Mouse (Mus musculus) intestine, postnatal 0 days (tissue): ENCODE data around the gene Wdr59. TPM values are rescaled to one million over a fixed set of nuclear protein-coding genes. Genes with fewer than 3 reads are reported as not detected.

ENCODE experiments used
- ATAC-seq: fragments of 200-750 bp; cut with Nextera tagmentation; 2 replicates; pipeline ENCODE4 v1.8.0; 2017; ENCODE audit warnings: mild to moderate bottlenecking, moderate TSS enrichment, moderate library complexity
- H3K27ac ChIP-seq: fragments of 300-500 bp; sonication (generic); 2 replicates; pipeline ENCODE4 v1.5.1; 2014; ENCODE audit warnings: mild to moderate bottlenecking, low read depth, low read length, moderate library complexity
- H3K27me3 ChIP-seq: fragments of 300-500 bp; sonication (generic); replicated peaks from 2 replicates; pipeline ENCODE4 v1.6.1; 2014; ENCODE audit warnings: low read length, mixed read lengths; ENCODE audit not compliant: control insufficient read depth, insufficient read depth
- H3K36me3 ChIP-seq: fragments of 300-500 bp; sonication (generic); 2 replicates; pipeline ENCODE4 v1.6.1; 2014; ENCODE audit warnings: mild to moderate bottlenecking, moderate library complexity; ENCODE audit not compliant: control insufficient read depth, insufficient read depth
- H3K4me1 ChIP-seq: fragments of 300-500 bp; sonication (generic); replicated peaks from 2 replicates; pipeline ENCODE4 v1.6.1; 2014; ENCODE audit warnings: antibody characterized with exemption, low read length, mixed read lengths; ENCODE audit not compliant: control insufficient read depth, insufficient read depth
- H3K4me2 ChIP-seq: fragments of 300-500 bp; sonication (generic); replicated peaks from 2 replicates; pipeline ENCODE4 v1.6.1; 2014; ENCODE audit warnings: low read depth, mild to moderate bottlenecking, moderate library complexity
- H3K4me3 ChIP-seq: fragments of 300-500 bp; sonication (generic); 2 replicates; pipeline ENCODE4 v1.5.1; 2014; ENCODE audit warnings: low read depth, low read length
- H3K9ac ChIP-seq: fragments of 300-500 bp; sonication (generic); 2 replicates; pipeline ENCODE4 v1.6.1; 2014; ENCODE audit warnings: mild to moderate bottlenecking, low read depth, low read length
- H3K9me3 ChIP-seq: fragments of 300-500 bp; sonication (generic); 2 replicates; pipeline ENCODE4 v1.6.1; 2016; ENCODE audit warnings: mixed run types; ENCODE audit not compliant: control insufficient read depth
- CTCF ChIP-seq: sonication (generic); IDR thresholded peaks from 2 replicates; pipeline ENCODE4 v1.5.1; 2016; ENCODE audit warnings: low read depth, mild to moderate bottlenecking, control low read depth, antibody characterized with exemption, moderate library complexity
- WGBS: fragments of 180-500 bp; shearing (Covaris S2); extraction: QIAGEN DNeasy Blood & Tissue Kit; methylation state at CpG from one replicate; pipeline ENCODE4 v1.1.7; 2014; 5-methylcytosine and 5-hydroxymethylcytosine counted together
- polyA plus RNA-seq: library from polyadenylated mRNA; unstranded; fragments of >200 nt; fragmentation: Nextera tagmentation; extraction: Ambion mirVana; gene quantifications from 2 replicates; pipeline ENCODE4 v1.2.1, GENCODE M21; 2015

The Wdr59 gene
- polyA plus RNA-seq, 1 experiment from 2014 or later = 1.3 TPM

- no peaks in the 10 kb centered on the region for H3K27me3 ChIP-seq
- H3K27ac ChIP-seq = no peak overlapping the region
- no peak overlapping the region for H3K4me3 ChIP-seq
- H3K36me3 ChIP-seq = no peaks in the 10 kb centered on the region
- no peak for TF ChIP-seq CTCF
- 66% methylated on average over 8 of the region's 8 CpGs for WGBS
- H3K4me2 ChIP-seq = no peak overlapping the region
- no peak for ATAC-seq
- no peaks in the 10 kb centered on the region for H3K9me3 ChIP-seq
- H3K9ac ChIP-seq = no peak overlapping the region
- no peaks in the 10 kb centered on the region for H3K4me1 ChIP-seq
These were observed 5.3 kb upstream of the Wdr59 start for GRCm38 (mm10) chr8:111527149-111527548.

DNA sequence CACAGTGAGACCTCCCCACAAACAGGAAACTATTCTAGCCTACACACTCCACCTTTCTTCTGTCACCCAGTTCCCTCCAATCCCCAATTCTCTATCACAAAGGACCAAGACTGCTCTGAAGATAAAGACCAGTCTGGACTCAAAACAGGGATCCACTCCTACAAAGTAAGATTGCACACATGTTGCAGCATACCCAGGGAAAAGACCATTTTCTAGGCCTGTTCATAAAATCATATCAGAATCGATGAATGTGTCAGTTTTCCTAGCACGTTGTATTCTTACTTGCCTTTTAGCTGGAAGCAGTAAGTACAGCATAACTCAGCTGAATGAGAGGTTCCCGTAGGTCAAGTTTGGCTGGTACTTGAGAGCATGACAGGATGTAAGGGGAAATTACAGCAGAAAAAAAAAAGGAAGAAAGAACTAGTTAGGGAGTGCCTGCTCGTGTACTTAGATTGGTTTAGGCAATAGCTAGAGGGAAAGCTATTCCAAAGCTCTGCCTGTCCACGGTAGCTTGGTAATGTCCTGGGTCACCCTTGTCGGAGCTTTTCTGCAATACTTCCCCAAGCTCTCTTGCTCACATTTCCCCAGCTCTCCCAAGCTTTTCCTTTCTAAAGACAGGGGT lies 4.6 kb upstream of the Wdr59 start:
- no peak overlapping the region for H3K27ac ChIP-seq
- no peak overlapping the region for H3K9ac ChIP-seq
- H3K36me3 ChIP-seq = no peaks in the 10 kb centered on the region
- WGBS = 64% methylated on average over 6 of the region's 6 CpGs
- no peak overlapping the region for H3K4me3 ChIP-seq
- no peaks in the 10 kb centered on the region for H3K27me3 ChIP-seq
- no peaks in the 10 kb centered on the region for H3K9me3 ChIP-seq
- no peak overlapping the region for H3K4me2 ChIP-seq
- TF ChIP-seq CTCF = no peak
- no peaks in the 10 kb centered on the region for H3K4me1 ChIP-seq
- ATAC-seq = no peak

DNA sequence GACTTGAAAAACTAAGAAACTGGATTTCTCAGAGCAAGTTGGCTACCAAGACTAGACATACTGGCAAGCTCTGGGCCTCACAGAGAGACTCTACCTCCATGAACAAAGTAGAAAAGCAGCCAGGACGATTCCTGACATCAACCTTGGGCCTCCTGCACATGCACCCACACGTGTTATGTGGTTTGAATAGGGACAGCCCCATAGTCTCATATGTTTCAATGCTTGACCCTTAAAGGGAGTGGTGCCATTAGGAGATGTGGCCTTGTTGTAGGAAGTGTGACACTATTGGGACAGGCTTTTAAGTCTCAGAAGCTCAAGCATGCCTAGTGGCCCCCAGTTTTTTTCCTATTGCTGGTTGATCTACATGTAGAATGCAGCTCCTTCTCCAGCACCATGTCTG lies 4.4 kb downstream of the Wdr59 start:
- Histone ChIP-seq H3K4me2 (no peak overlapping the region), H3K4me3 (no peak overlapping the region), H3K36me3 (0 out of 2 replicates have a peak, but pooled peaks cover 2% of the 10 kb centered on the region), H3K9me3 (no peaks in the 10 kb centered on the region), H3K27me3 (no peaks in the 10 kb centered on the region), H3K9ac (no peak overlapping the region), H3K27ac (no peak overlapping the region), H3K4me1 (no peaks in the 10 kb centered on the region)
- no peak for ATAC-seq
- TF ChIP-seq CTCF = no peak
- WGBS = 83% methylated on average over 2 of the region's 2 CpGs

- H3K9me3 ChIP-seq = no peaks in the 10 kb centered on the region
- 0 out of 2 replicates have a peak, but pooled peaks cover 2% of the 10 kb centered on the region for H3K36me3 ChIP-seq
- no peak overlapping the region for H3K9ac ChIP-seq
- TF ChIP-seq CTCF = no peak
- H3K4me3 ChIP-seq = no peak overlapping the region
- no peak overlapping the region for H3K27ac ChIP-seq
- no peak overlapping the region for H3K4me2 ChIP-seq
- WGBS = 78% methylated on average over 7 of the region's 7 CpGs
- H3K4me1 ChIP-seq = no peaks in the 10 kb centered on the region
- no peaks in the 10 kb centered on the region for H3K27me3 ChIP-seq
- no peak for ATAC-seq
These were observed 5.3 kb downstream of the Wdr59 start for GRCm38 (mm10) chr8:111516451-111517035.

GRCm38 (mm10) chr8:111513446-111513845 lies 8.4 kb downstream of the Wdr59 start:
- Histone ChIP-seq H3K27me3 (no peaks in the 10 kb centered on the region), H3K27ac (no peak overlapping the region), H3K4me2 (no peak overlapping the region), H3K9ac (no peak overlapping the region), H3K4me1 (0 out of 2 replicates have a peak, but pooled peaks cover 2% of the 10 kb centered on the region), H3K9me3 (no peaks in the 10 kb centered on the region), H3K4me3 (no peak overlapping the region), H3K36me3 (0 out of 2 replicates have a peak, but pooled peaks cover 2% of the 10 kb centered on the region)
- TF ChIP-seq CTCF = no peak
- no peak for ATAC-seq
- whole genome bisulfite sequencing = 89% methylated on average over 8 of the region's 8 CpGs

DNA sequence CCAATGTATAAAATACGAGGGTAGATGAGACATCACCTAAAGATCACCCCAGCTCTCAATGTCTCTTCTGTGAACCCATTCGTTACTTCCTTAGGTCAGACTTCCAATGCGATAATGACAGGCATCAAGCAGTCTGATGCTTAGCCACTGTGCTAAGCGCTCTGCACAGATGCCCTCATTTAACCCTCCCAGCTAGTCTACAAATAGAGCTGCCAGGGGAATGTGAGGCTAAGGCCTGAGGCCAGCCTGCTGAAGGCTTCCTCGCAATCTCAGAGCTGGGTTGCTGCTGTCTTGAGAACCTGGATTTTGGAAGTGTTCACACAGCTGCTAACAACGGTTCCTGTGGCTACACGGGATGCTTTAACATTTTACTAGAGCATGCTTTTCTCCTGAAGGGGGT lies 9.0 kb downstream of the Wdr59 start:
- H3K9ac ChIP-seq = no peak overlapping the region
- no peaks in the 10 kb centered on the region for H3K27me3 ChIP-seq
- ATAC-seq = no peak
- 0 out of 2 replicates have a peak, but pooled peaks cover 2% of the 10 kb centered on the region for H3K36me3 ChIP-seq
- H3K4me3 ChIP-seq = no peak overlapping the region
- 86% methylated on average over 7 of the region's 7 CpGs for WGBS
- no peaks in the 10 kb centered on the region for H3K9me3 ChIP-seq
- H3K27ac ChIP-seq = no peak overlapping the region
- H3K4me2 ChIP-seq = no peak overlapping the region
- TF ChIP-seq CTCF = no peak
- H3K4me1 ChIP-seq = 0 out of 2 replicates have a peak, but pooled peaks cover 2% of the 10 kb centered on the region
